Mouse (Mus musculus) heart, embryonic 15.5 days (tissue): Measurements from ENCODE around the gene Arsg. TPM values are rescaled to one million over a fixed set of nuclear protein-coding genes. Genes with fewer than 3 reads are reported as not detected.

Source experiments
- ATAC-seq: fragments of 200-750 bp; cut with Nextera tagmentation; replicated peaks from 2 replicates; pipeline ENCODE4 v1.8.0; 2017; ENCODE audit warnings: low read depth, moderate TSS enrichment; ENCODE audit not compliant: insufficient number of reproducible peaks, insufficient read depth, low FRiP score
- H3K27ac ChIP-seq: fragments of 300-500 bp; sonication (generic); 2 replicates; pipeline ENCODE4 v1.5.1; 2015; ENCODE audit warnings: mild to moderate bottlenecking, inconsistent platforms
- H3K27me3 ChIP-seq: fragments of 300-500 bp; sonication (generic); 2 replicates; pipeline ENCODE4 v1.6.1; 2015; ENCODE audit warnings: inconsistent platforms
- H3K36me3 ChIP-seq: fragments of 300-500 bp; sonication (generic); 2 replicates; pipeline ENCODE4 v1.6.1; 2015; ENCODE audit warnings: mild to moderate bottlenecking, inconsistent platforms
- H3K4me1 ChIP-seq: fragments of 300-500 bp; sonication (generic); replicated peaks from 2 replicates; pipeline ENCODE4 v1.6.1; 2015; ENCODE audit warnings: inconsistent platforms
- H3K4me2 ChIP-seq: fragments of 300-500 bp; sonication (generic); 2 replicates; pipeline ENCODE4 v1.6.1; 2015; ENCODE audit warnings: inconsistent platforms, mild to moderate bottlenecking, moderate library complexity
- H3K4me3 ChIP-seq: fragments of 300-500 bp; sonication (generic); 2 replicates; pipeline ENCODE4 v1.5.1; 2015; ENCODE audit warnings: mild to moderate bottlenecking, inconsistent platforms
- H3K9ac ChIP-seq: fragments of 300-500 bp; sonication (generic); 2 replicates; pipeline ENCODE4 v1.6.1; 2015; ENCODE audit warnings: mild to moderate bottlenecking, inconsistent platforms
- H3K9me3 ChIP-seq: fragments of 300-500 bp; sonication (generic); replicated peaks from 2 replicates; pipeline ENCODE4 v1.6.1; 2016; ENCODE audit warnings: inconsistent platforms
- WGBS: fragments of 180-500 bp; shearing (Covaris S2); methylation state at CpG from one replicate; pipeline ENCODE4 v1.1.7; 2015; ENCODE audit warnings: mixed read lengths; 5-methylcytosine and 5-hydroxymethylcytosine counted together
- polyA plus RNA-seq: library from polyadenylated mRNA; unstranded; fragments of >200 nt; fragmentation: Nextera tagmentation; extraction: Ambion mirVana; gene quantifications from 2 replicates; pipeline ENCODE4 v1.2.1, GENCODE M21; 2015

The Arsg gene
- polyA plus RNA-seq, 1 experiment from 2014 or later = 2.7 TPM

- no peak for ATAC-seq
- H3K27me3 ChIP-seq = no peaks in the 10 kb centered on the region; the same call in 1 of the 2 replicates
- H3K4me3 ChIP-seq = no peak overlapping the region
- H3K9me3 ChIP-seq = no peaks in the 10 kb centered on the region
- H3K4me2 ChIP-seq = no peak overlapping the region
- no peaks in the 10 kb centered on the region for H3K36me3 ChIP-seq
- peaks cover 22% of the 10 kb centered on the region for H3K4me1 ChIP-seq
- H3K27ac ChIP-seq = no peak overlapping the region
- H3K9ac ChIP-seq = no peak overlapping the region
- WGBS = 83% methylated on average over 7 of the region's 7 CpGs
These were observed 23.4 kb downstream of the Arsg start for GRCm38 (mm10) chr11:109496475-109496993.

GRCm38 (mm10) chr11:109496996-109497714, 24.0 kb downstream of the Arsg start:
- H3K27ac ChIP-seq = no peak overlapping the region
- no peak overlapping the region for H3K4me2 ChIP-seq
- no peaks in the 10 kb centered on the region for H3K9me3 ChIP-seq
- peaks cover 22% of the 10 kb centered on the region for H3K4me1 ChIP-seq
- H3K9ac ChIP-seq = no peak overlapping the region
- no peak overlapping the region for H3K4me3 ChIP-seq
- no peak for ATAC-seq
- WGBS = 89% methylated on average over 6 of the region's 6 CpGs
- no peaks in the 10 kb centered on the region for H3K36me3 ChIP-seq
- H3K27me3 ChIP-seq = no peaks in the 10 kb centered on the region; the same call in 1 of the 2 replicates

- no peak for ATAC-seq
- H3K9me3 ChIP-seq = no peaks in the 10 kb centered on the region
- WGBS = 70% methylated on average over 9 of the region's 9 CpGs
- H3K36me3 ChIP-seq = no peaks in the 10 kb centered on the region
- H3K4me1 ChIP-seq = peaks cover 22% of the 10 kb centered on the region
- H3K9ac ChIP-seq = no peak overlapping the region
- H3K27me3 ChIP-seq = no peaks in the 10 kb centered on the region; the same call in 1 of the 2 replicates
- H3K4me2 ChIP-seq = no peak overlapping the region
- H3K27ac ChIP-seq = peak overlapping the region; percentile 42; the same call in 1 of the 2 replicates
- no peak overlapping the region for H3K4me3 ChIP-seq
These were observed 24.8 kb downstream of the Arsg start for GRCm38 (mm10) chr11:109497990-109498389.

GRCm38 (mm10) chr11:109500206-109500605, 27.0 kb downstream of the Arsg start:
- ATAC-seq = no peak
- Histone ChIP-seq H3K36me3 (no peaks in the 10 kb centered on the region), H3K4me3 (no peak overlapping the region), H3K9ac (no peak overlapping the region), H3K27ac (no peak overlapping the region), H3K27me3 (no peaks in the 10 kb centered on the region), H3K4me2 (no peak overlapping the region), H3K9me3 (no peaks in the 10 kb centered on the region), H3K4me1 (peaks cover 16% of the 10 kb centered on the region)
- WGBS = 67% methylated on average over 5 of the region's 5 CpGs

GRCm38 (mm10) chr11:109504977-109505376, 31.8 kb downstream of the Arsg start:
- Histone ChIP-seq H3K9me3 (no peaks in the 10 kb centered on the region), H3K4me1 (peaks cover 2% of the 10 kb centered on the region; the same call in 1 of the 2 replicates), H3K4me3 (no peak overlapping the region), H3K9ac (no peak overlapping the region), H3K36me3 (no peaks in the 10 kb centered on the region), H3K4me2 (no peak overlapping the region), H3K27me3 (no peaks in the 10 kb centered on the region), H3K27ac (no peak overlapping the region)
- 27% methylated on average over 9 of the region's 9 CpGs for WGBS
- no peak for ATAC-seq

GRCm38 (mm10) chr11:109505823-109506222, 32.6 kb downstream of the Arsg start:
- no peak overlapping the region for H3K4me2 ChIP-seq
- ATAC-seq = no peak
- H3K9ac ChIP-seq = no peak overlapping the region
- H3K4me1 ChIP-seq = no peaks in the 10 kb centered on the region; the same call in 1 of the 2 replicates
- H3K9me3 ChIP-seq = no peaks in the 10 kb centered on the region
- no peaks in the 10 kb centered on the region for H3K27me3 ChIP-seq
- H3K4me3 ChIP-seq = no peak overlapping the region
- 94% methylated on average over 4 of the region's 4 CpGs for WGBS
- no peaks in the 10 kb centered on the region for H3K36me3 ChIP-seq
- H3K27ac ChIP-seq = no peak overlapping the region

- Histone ChIP-seq H3K9ac (no peak overlapping the region), H3K4me3 (no peak overlapping the region), H3K4me1 (no peaks in the 10 kb centered on the region; the same call in 1 of the 2 replicates), H3K27me3 (no peaks in the 10 kb centered on the region), H3K9me3 (no peaks in the 10 kb centered on the region), H3K27ac (no peak overlapping the region), H3K4me2 (no peak overlapping the region), H3K36me3 (no peaks in the 10 kb centered on the region)
- no peak for ATAC-seq
- WGBS = 55% methylated on average over 3 of the region's 3 CpGs
These were observed 33.9 kb downstream of the Arsg start for GRCm38 (mm10) chr11:109507068-109507467.

GRCm38 (mm10) chr11:109512995-109513675, 40.0 kb downstream of the Arsg start:
- no peak overlapping the region for H3K4me3 ChIP-seq
- ATAC-seq = no peak
- no peak overlapping the region for H3K9ac ChIP-seq
- no peak overlapping the region for H3K27ac ChIP-seq
- H3K4me2 ChIP-seq = no peak overlapping the region
- H3K27me3 ChIP-seq = no peaks in the 10 kb centered on the region
- 81% methylated on average over 16 of the region's 16 CpGs for WGBS
- no peaks in the 10 kb centered on the region for H3K9me3 ChIP-seq
- H3K36me3 ChIP-seq = no peaks in the 10 kb centered on the region
- H3K4me1 ChIP-seq = no peaks in the 10 kb centered on the region

GRCm38 (mm10) chr11:109514064-109514612, 41.0 kb downstream of the Arsg start:
- no peaks in the 10 kb centered on the region for H3K36me3 ChIP-seq
- H3K9me3 ChIP-seq = no peaks in the 10 kb centered on the region
- no peaks in the 10 kb centered on the region for H3K4me1 ChIP-seq
- WGBS = 71% methylated on average over 3 of the region's 3 CpGs
- H3K9ac ChIP-seq = no peak overlapping the region
- no peak overlapping the region for H3K4me3 ChIP-seq
- no peak overlapping the region for H3K4me2 ChIP-seq
- no peaks in the 10 kb centered on the region for H3K27me3 ChIP-seq
- H3K27ac ChIP-seq = no peak overlapping the region
- ATAC-seq = no peak

- Histone ChIP-seq H3K9me3 (no peaks in the 10 kb centered on the region), H3K27me3 (no peaks in the 10 kb centered on the region), H3K27ac (no peak overlapping the region), H3K4me2 (no peak overlapping the region), H3K36me3 (no peaks in the 10 kb centered on the region), H3K9ac (no peak overlapping the region), H3K4me1 (no peaks in the 10 kb centered on the region), H3K4me3 (no peak overlapping the region)
- WGBS = 86% methylated on average over 11 of the region's 11 CpGs
- ATAC-seq = no peak
These were observed 44.2 kb downstream of the Arsg start for GRCm38 (mm10) chr11:109517330-109517729.

GRCm38 (mm10) chr11:109517816-109518215, 44.6 kb downstream of the Arsg start:
- H3K4me3 ChIP-seq = no peak overlapping the region
- no peaks in the 10 kb centered on the region for H3K4me1 ChIP-seq
- no peak for ATAC-seq
- H3K36me3 ChIP-seq = no peaks in the 10 kb centered on the region
- H3K4me2 ChIP-seq = no peak overlapping the region
- H3K27ac ChIP-seq = no peak overlapping the region
- no peak overlapping the region for H3K9ac ChIP-seq
- H3K27me3 ChIP-seq = no peaks in the 10 kb centered on the region
- H3K9me3 ChIP-seq = no peaks in the 10 kb centered on the region
- 78% methylated on average over 3 of the region's 3 CpGs for WGBS
